Mouse (Mus musculus) gastrocnemius, postnatal 25 days (tissue): ENCODE data around the gene Sun2. TPM values are rescaled to one million over a fixed set of nuclear protein-coding genes. Genes with fewer than 3 reads are reported as not detected.

Experiments
- DNase-seq: peaks from one replicate; pipeline ENCODE4 v3.0.0; 2022
- total RNA-seq, 2 experiments: library from RNA; stranded (reverse); gene quantifications; 1 replicate in 1 of 2; 2 replicates in 1 of 2; pipeline ENCODE4 v1.2.3; 2021

Sun2 gene
- total RNA-seq, 2 experiments from 2014 or later: 70.7 to 76.5 TPM

DNA sequence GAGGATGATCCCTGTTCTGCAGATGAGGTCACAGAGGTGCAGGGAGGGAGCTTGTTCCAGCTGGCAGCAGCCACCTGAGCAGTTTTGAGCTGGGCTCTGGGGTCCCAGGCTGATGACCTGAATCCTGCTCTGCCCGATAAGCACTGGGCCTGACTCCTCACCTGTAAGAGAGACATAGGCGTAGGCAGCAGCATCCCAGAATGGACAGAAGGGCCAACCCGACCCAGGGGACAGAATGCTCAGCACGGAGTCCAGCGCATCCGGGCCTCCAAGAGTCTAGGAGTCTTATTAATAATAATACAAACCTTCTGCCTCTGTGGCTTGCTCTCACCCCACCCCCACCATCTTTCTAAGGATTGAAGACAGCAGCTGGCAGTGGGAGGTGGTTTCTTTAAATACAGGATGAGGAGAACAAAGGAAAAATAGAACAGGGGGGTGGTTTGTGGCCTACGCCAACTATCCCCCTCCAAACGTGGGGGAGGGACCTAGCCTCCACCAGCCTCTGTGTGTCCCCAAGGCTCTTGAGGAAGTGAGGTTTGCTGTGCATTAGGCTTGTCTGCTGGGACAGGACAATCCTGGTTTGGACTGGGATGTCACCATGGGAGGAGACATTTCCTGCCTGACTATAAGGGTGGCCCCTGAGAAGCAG, 13.8 kb upstream of the Sun2 start:
- DNase-seq: no peak

DNA sequence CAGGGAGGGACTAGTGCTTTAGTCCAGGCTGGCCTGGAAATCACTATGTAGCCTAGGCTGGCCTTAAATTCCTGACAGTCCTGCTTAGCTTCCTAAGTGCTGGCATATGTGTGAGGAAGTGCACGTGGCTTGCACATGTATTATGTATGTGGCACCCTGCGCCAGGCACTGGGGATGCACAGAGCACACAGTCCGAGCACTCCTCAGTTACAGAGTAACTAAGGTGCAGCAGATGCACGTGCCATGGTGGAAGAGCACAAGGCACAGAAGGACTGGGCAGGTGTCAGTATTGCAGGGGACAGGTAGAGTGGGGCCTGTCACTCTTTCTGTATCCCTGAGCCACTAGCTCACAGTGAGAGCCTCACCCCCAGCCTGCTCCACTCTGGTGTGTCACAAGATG, 12.8 kb upstream of the Sun2 start:
- DNase-seq: no peak

DNA sequence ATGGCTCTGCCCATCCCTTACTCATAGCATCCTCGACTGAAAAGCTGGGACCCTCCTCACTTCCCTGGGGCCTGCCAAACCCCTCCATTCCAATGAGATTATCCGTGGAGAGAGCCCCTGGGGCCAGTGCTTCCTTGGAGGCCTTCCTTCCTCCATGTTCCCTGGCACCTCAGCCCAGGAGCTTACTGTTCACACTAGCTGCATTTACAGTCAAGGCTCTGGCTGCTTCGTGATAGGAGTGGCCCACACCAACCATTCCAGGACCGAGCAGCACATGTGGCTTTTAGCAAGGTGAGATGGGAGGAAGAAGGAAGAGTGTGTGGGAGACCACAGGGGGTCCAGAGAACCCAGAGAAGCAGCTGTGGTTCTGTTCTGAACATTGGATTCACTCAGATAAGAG, 11.5 kb upstream of the Sun2 start:
- DNase-seq: no peak

DNA sequence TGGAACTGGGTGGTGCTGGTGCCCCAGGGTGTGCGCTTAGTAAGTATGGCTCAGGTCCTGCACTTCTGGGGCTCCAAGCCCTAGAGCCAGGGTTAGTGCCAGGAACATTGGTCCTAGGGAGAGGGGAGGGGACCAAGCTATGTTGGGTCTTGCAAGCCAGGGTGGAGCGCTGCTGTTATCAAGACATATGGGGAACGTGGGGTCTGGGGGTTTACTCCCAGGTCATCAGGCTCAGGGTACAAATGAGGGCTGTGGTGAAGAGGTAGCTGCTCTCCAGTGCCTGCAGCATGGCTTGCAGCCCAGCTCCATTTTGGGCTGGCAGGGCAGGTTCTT, 11.1 kb upstream of the Sun2 start:
- DNase-seq: no peak

DNA sequence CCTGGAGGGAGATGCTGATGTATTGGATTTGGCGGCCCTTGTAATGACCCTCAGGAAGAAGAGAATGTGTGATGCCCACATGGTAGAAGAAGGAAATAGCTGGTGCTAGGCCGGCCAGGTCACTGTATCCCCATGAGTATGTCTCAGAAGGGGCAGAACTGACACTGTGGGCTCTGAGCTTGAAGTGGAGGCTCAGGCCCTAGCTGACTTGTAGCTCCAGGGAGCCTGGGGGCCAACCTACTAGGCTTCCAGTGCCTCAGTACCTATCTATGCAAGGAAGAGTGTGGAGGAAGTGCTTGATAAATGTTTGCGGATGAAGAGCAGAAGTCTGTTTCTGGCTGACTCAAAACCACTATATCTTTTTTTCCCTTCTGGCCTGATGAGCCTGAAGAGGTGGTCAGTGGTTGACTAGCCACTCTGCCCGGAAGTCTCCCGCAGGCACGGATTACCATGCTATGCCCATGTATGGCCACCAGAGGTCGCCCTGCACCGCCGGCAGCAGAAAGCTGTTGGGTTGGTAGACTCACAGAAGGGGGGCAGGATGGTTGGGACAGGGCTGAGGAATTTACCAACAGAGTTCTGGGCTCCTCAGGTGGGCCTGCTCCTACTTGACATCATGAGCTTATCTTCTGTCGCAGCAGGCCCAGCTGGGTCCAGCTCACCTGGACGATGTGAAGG, 10.5 kb upstream of the Sun2 start:
- DNase-seq: peak; percentile 63

DNA sequence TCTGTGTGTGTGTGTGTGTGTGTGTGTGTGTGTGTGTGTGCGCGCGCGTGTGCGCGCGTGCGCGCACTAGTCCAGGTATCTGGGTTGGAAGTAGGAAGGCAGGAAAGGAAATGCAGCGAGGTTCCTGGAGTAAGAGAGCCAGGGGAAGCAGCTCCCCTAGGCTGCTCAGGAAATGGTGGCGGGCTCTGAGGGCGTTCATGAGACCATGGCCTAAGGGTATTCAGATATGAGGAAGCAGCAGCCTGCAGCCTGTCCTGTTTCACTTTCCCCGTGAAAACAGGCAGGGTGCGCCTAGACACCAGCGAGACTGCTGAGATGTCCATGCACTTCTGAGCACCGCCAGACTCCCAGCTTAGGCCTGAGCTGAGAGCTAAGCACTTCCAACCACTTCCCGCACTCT, 9.4 kb upstream of the Sun2 start:
- no peak for DNase-seq

DNA sequence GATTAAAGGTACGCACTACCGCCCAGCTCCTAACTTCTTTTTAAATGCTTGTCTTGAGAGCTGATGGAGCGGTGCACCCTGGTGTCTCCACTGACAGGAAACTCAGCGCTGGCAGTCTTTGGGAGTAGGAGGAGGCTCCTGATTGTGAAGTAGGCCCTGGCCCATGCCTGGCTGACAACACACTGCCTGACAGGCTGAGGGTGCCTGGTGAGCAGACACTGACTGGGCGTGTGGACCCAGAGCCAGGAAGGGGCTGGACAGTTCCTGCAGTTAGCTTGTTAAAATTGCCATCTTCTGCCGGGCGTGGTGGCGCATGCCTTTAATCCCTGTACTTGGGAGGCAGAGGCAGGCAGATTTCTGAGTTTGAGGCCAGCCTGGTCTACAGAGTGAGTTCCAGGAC, 7.9 kb upstream of the Sun2 start:
- no peak for DNase-seq

DNA sequence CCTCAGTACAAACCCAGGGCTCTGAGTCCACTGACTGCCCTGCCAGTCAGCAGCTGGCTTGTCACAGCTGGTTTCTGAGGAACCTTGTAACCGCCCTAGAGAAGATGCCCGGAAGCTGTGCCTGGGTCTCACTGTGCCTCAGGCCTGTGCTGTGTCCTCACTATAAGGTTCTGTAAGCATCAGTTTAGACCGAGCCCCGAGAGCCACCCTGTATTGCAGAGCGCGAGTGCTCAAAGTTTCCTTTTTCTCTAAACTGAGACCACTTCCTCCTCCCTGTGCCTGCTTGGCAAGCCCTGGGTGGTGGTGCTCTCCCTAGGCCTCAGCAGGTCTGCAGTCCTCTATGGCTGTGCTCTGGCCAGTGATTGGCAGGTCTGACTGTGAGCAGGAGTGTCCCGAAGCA, 6.8 kb upstream of the Sun2 start:
- no peak for DNase-seq

DNA sequence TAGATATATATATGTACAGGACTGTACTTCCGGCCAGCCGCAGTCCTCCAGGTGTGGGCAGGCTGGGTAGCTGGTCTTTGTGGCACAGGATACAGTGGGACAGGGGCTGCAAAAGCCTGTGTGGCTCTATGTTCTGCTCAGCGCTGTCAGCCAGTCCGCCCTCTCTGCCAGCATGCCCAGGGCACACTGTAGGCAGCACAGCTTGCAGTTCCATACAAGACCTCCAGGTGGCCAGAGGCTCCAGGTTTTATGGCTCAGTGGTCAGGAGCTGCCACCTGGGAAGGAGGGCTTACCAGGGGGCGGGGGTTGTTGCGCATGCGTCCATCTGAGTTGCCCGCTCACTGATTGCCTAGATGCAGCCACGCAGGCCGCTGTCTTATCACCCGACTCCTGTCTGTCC, 5.7 kb upstream of the Sun2 start:
- no peak for DNase-seq

DNA sequence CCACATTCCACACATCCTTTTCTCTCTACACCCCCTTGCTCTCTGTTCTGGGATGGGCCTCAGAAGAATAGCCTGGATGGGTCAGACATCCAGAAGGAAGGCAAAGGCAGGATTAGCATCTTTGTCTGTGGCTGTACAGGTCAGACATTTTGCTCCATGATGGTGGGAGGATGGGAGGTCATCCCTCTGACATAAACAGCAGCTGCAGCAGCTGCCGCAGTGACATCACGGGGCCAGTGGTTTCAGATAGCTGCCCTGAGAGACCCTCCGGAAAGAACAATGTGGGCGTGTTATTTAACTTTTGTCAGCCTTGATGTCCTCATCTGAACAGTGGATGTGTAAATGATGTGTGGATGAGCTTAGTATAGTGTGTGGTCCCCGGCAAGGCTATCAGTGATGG, 3.5 kb upstream of the Sun2 start:
- DNase-seq: no peak

DNA sequence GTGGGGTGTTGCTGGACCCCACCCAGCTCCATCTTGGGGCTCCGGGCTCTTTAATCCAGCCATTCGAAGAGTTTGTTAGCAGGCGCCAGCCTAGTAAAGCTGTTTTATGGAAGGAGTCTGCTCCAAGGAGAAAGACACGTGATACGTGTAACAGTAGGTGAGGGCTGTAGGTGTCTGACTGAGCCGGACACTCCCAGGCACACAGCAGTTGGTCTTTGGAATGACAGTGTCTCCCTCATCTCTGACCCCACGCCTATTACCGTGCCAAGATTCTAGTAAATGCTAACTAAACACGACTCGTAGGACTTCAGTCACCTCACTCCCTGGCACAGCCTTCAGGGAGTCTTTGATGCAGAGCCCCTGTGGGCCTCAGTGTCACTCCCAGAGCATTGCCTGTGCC, 3.0 kb upstream of the Sun2 start:
- DNase-seq: no peak

DNA sequence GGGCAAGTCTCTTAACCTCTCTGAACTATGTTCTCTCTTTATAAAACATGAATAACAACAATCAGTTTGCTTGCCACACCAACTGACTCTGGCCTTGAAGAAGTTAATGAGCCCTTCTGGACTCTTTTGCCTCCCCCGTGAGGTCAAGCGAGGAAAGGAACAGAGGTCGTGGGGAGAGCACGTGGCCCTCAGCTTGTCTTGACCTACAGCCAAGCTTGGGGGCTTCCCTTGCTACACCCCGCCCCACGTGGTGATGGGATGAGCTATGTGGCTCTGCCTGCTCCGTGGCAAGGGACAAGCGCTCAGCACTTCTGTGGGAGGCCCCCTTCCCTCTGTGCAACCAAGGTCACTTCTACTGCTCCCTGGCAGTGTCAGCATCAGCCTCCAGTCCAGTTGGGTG, 2.4 kb upstream of the Sun2 start:
- no peak for DNase-seq

DNA sequence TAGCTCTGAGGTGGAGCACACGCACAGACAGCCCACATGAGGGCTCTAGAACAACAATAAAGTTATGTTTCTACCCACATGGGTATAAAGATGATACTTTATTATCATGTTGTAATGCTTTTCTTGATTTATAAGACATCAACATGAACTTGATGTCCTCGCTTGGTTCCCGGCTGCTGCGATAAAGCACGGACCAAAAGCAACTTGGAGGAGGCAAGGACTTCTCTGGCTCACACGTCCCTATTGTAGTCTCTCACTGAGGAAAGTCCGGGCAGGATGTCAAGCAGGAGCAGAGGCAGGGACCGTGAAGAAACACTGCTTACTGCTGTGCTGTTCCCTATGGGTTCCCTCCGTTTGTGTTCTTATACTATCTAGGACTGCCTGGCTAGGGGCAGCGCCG, 1.7 kb upstream of the Sun2 start:
- no peak for DNase-seq

DNA sequence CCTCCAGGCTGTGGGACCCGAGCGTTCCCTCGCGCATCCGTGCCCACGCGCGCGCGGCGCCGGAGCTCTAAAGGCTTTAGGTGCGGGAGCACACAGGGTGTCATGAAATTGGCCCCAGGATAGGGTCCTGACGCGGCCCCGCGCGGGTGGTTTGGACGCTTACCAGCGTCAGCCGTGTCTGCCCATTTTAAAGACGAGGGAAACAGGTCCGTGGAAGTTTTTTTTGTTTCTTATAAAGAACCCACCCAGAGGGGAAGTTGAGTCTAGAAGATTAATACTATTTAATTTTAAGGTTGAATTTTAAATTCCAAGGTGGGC, 329 bp upstream of the Sun2 start:
- DNase-seq: no peak

DNA sequence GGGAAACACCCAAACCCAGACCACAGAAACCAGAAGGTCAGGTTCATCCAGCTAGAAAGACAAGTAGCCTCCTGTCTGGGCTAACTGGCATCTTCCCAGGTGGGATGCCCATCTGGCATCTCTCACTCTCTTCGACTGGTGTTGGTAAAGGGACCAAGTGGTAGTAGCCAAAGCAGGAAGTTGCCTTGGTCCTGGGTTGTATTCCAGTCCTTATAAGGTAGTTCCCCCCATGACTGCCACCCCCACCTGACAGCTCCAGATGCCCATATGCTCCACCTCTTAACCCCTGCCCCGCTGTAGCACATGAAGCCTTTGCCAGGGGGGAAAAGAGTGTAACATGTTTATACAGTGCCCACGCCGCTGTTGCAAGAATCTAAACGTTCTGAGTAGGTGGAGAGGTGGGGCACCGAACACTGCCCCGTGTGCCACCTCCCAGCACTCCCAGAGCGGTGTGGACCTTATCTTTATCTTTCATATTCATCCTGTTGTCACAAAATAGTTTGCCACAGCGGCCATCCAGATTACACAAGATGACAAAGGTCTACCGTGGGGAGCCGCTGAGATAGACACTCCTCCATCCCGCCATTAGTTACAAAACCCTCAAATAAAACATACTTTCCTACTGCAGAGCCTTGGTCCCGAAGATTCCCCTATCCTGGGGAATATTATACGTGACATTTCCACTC, 1.0 kb downstream of the Sun2 start:
- DNase-seq: peak; percentile 60

DNA sequence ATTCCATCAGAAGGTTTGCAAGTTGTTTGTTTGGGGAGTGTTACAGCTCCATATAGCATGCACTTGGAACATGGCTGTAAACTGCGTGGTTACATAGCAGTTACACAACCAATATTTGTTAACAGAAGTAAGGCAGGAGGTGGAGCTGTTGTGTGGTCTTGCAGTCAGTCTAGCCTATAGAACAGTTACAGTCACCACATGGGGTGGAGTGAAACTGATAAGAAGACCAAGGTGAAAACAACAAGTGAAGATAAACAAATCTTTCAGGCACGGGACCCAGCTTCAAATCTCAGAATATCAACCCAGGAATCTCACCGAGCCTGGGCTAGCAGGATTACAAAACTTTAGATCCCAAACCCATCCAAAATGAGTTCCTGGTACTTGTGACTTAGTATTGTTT, 1.6 kb downstream of the Sun2 start:
- DNase-seq: no peak

DNA sequence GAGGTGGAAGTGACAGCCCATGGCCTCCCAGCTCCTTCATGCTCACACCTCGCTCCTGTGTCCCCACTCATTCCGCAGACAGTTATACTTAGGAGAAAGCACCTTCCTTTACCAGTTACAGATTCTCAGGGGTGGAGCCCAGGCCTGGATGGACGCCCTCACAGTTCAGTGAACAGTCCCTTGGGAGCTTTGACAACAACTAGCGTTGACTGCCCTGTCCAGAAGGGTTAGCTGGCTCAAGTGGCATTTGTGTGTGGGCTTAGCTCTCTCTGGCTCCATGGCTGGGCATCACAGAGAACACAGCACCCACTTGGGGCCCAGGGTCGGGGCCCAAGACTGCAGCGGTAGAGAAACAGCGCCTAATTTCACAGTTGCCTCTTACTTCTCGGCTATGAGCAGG, 8.0 kb downstream of the Sun2 start:
- DNase-seq: peak; percentile 65

DNA sequence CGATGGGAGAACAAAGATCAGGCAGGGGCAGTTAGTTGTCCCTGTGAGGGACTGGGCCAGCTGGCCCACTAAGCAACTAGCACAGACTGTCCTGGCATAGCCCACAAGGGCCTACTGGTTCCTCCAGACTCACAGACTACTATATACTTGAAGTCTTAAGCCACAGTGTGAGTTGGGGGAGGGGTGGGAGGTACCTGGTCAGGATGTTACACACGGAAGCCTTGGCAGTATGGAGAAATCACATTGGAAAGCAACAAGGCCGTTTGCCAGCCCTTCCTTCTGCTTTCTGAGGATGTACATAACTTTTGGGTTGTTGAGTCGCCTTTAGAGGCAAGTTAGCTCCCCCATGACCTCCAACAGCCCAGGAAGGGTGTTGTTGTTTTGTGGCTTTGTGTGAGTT, 8.7 kb downstream of the Sun2 start:
- no peak for DNase-seq

DNA sequence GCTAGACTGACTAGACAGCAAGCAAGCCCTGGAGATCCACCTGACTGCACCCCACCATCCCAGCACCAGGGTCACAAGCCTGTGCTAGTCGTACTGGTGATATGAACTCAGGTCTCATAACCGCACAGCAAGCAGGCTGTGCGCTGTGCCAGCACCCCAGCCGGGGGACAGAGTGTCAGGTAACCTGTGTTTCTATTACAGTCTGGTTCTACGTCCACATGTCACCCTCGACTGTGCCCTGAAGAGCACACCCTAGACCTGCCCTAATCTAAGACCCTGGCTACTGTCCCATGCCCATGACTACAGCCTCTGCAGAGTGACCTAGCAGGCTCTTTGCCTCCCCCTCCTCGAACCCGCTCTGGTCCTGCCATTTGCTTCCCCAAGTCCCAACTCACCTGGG, 9.1 kb downstream of the Sun2 start:
- DNase-seq: peak; percentile 58

DNA sequence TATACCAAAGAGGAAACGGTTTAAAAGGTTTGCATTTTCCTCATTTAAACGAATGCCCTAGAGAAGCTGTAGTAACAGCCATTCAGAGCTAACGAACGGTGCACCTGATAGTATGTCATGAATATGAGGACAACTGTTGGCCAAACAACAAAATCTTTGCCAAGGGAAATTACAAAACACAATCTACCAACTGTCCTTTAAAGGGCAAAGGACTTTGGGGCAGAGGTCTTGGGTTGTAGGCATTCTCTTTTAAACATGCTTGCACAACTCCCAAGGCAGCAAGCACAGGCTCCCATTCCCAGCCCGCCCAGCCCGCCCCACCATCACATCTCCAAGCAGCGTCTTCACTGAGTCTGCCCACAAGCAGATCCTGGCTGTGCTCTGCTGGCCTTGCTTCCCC, 10.8 kb downstream of the Sun2 start:
- DNase-seq: no peak

DNA sequence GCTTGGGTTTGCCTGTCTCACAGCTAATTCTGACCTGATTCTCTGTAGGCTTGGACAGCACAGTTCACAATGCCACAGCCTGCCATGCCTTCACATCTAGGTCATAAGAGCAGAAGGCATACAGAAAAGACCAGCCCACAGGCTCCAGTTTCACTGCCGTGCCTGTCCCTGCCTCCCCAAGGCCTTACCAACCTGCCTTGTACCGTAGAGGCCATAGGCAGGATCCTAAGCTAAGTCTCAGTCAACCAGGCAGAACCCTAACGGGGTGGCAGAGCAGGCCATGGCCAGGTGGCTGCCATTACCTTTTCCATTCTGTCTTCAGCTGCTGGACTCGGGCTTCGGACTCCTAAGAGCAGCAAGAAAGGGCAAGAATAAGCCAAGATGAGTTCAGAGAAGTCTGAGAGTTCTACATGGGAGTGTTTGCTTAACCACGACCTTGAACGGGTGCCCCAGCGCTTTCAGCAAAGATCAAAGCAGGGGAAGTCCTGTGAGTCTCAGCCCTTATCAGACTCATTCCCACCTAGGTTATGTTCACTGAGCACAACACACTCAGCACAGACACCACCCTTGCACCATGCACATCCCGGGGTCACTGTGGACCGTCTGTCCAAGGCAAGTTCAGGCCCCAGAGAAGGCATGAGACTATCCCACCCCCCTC, 13.5 kb downstream of the Sun2 start:
- no peak for DNase-seq

DNA sequence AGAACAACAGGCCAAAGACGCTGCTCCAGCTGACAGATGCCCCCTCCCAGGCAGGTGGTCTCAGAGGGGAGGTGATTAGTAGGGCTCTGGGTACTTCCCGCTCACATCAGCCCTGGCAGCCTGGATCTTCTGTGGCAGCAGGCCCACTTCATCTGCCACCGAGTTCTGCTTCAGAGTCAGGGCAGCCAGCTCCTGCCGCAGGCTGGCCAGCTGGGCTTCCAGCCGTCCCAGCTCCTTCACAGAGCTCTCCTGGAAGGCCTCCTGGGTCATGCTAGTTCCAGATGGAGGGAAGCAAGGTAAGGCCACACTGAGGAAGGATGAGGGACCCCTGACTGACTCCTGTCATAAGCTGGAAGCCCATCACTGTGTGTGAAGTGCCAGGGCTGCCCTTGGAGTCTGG, 14.0 kb downstream of the Sun2 start:
- DNase-seq: no peak

DNA sequence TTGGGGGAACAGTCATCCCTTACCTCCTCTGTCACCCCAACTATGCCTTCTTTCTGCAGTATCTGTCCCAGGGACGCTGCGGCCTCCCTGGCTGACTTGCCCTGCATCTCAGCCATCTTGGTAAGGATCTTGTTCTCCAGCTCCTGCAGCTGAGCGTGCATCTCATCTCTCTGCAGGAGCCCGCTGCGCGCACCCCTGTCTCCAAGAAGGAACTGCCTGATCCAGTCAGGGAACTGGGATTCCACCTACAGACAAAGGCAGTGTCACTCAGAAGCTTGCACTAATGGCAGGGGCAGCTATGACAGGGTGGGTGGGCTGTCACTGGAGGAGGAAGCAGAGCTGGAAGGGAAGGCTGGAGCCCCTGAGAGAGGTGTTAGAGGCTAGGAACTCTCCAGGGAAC, 14.5 kb downstream of the Sun2 start:
- no peak for DNase-seq
